In the genomic region with DNA sequence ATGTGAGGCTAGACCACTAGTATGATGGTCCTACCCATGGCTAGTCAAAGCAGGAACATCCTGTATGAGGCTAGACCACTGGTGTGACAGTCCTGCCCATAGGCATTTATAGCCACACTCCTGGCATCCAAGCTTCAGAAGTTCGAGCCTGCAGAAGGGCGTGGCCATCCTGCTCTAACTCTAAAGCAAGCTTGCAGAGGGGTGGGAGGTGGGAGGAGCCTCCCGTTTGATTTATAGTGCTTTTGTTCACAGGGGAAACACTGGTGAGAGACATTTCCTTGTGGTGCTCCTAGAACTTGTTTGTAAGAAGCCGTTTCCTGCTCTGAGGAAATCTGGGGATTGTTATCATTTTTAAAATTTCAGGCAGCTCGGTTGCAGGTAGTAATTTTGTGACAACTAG, we compare ENCODE assay signal across 9 mouse cellular contexts. TPM values are rescaled to one million over a fixed set of nuclear protein-coding genes. Genes with fewer than 3 reads are reported as not detected.
DNase-seq lines count a peak whose midpoint lies in the region; TF ChIP-seq lines count a peak whose summit lies in the region.
"Had no signal": no experiment of that assay in that cellular context is flagged by ENCODE, and none has a peak within 500 bp of the region (broad histone marks: within the 10 kb centered on the region; RNA-seq: fewer than 3 reads in every experiment).

No protein-coding gene starts in this region.

- H3K27ac ChIP-seq in gastrocnemius, adult 2 months = peak overlapping the region; percentile 87

- TF ChIP-seq CTCF in gastrocnemius, adult 2 months (IDR thresholded peaks at IDR 0.05) = no peak

- intact Hi-C loops in gastrocnemius, adult 2 months (cut with DNase I) = no loop called here

- H3K4me3 ChIP-seq in gastrocnemius, adult 2 months = peak overlapping the region; percentile 68

- no peak for DNase-seq in gastrocnemius, adult 2 months
- no peak for DNase-seq in gastrocnemius, adult 8-10 months (ENCODE audit: low spot score in 2 of 2)
- DNase-seq in embryo, embryonic 10.5 days (ENCODE audit: low spot score) = peak; percentile 56
- DNase-seq in kidney, adult 9 months = peak; percentile 66
- DNase-seq in lung, postnatal 25 days (ENCODE audit: low spot score) = peak; percentile 59
- no peak for DNase-seq in cerebellum, adult 11-12 months
- DNase-seq in adipocyte (ENCODE audit: low spot score) = no peak
- no peak for DNase-seq in testis, postnatal 10 days (ENCODE audit: low spot score)
- DNase-seq: B cell, adult 2 months had no signal

RNA-seq across cellular contexts. Expression of a gene that starts 56.7 kb away (rescaled TPM):
- total RNA-seq in gastrocnemius, adult 2 months (2021) = 10 to 100 TPM; 26.0 to 49.7 TPM
- 10 to 100 TPM; 12.1 to 19.6 (median 16.5) TPM for total RNA-seq in gastrocnemius, adult 8-10 months (2022)

Comparison
In these comparisons a context has a peak if more than half of its experiments do, and no peak if none do; other contexts are left out.
1. DNase-seq: peak in embryo, embryonic 10.5 days (single experiment), kidney, adult 9 months (single experiment) and lung, postnatal 25 days (single experiment); none in gastrocnemius, adult 2 months (single experiment), gastrocnemius, adult 8-10 months (0 of 2), cerebellum, adult 11-12 months (single experiment), adipocyte (single experiment) and testis, postnatal 10 days (single experiment).